Mouse (Mus musculus) spleen, adult 2 months (tissue): ENCODE results near the gene Marc2. TPM values are rescaled to one million over a fixed set of nuclear protein-coding genes. Genes with fewer than 3 reads are reported as not detected.

Experiments used
- DNase-seq, 2 experiments: peaks; one replicate each; pipeline versions ENCODE4 v3.0.0 to v3.0.0-alpha.2; 2012 to 2021; ENCODE audit warnings: low spot score in 2 of 2, low read depth in 1 of 2
- H3K27ac ChIP-seq: fragments of 200-500 bp; 2 replicates; pipeline ENCODE4 v1.5.1; 2012; ENCODE audit warnings: low read length, inconsistent platforms; ENCODE audit not compliant: insufficient read depth
- H3K27me3 ChIP-seq: fragments of 200-500 bp; 2 replicates; pipeline ENCODE4 v1.6.1; 2012; ENCODE audit warnings: mild to moderate bottlenecking, moderate library complexity, low read length, inconsistent platforms; ENCODE audit not compliant: control insufficient read depth, insufficient read depth
- H3K36me3 ChIP-seq: fragments of 200-500 bp; 2 replicates; pipeline ENCODE4 v1.6.1; 2012; ENCODE audit warnings: mild to moderate bottlenecking, low read length, inconsistent platforms; ENCODE audit not compliant: control insufficient read depth, insufficient read depth
- H3K4me1 ChIP-seq: fragments of 200-500 bp; 2 replicates; pipeline ENCODE4 v1.6.1; 2011; ENCODE audit warnings: inconsistent platforms; ENCODE audit not compliant: control insufficient read depth, insufficient read depth, insufficient read length
- H3K4me3 ChIP-seq: fragments of 200-500 bp; 2 replicates; pipeline ENCODE4 v1.5.1; 2011; ENCODE audit warnings: mild to moderate bottlenecking, inconsistent platforms; ENCODE audit not compliant: insufficient read depth, insufficient read length; ENCODE audit errors: extremely low read depth
- CTCF ChIP-seq: fragments of 200-500 bp; IDR thresholded peaks from 2 replicates; pipeline ENCODE4 v1.5.1; 2011; ENCODE audit warnings: mild to moderate bottlenecking, inconsistent platforms; ENCODE audit not compliant: insufficient read depth, insufficient read length, insufficient replicate concordance; ENCODE audit errors: extremely low read depth
- POLR2A ChIP-seq: fragments of 200-500 bp; IDR thresholded peaks from 2 replicates; pipeline ENCODE4 v1.6.1; 2011; ENCODE audit warnings: low read depth, low read length, inconsistent platforms
- WGBS: fragments of 180-500 bp; shearing (Covaris S2); methylation state at CpG from one replicate; pipeline ENCODE4 v1.1.7; 2018; 5-methylcytosine and 5-hydroxymethylcytosine counted together
- polyA plus RNA-seq: library from polyadenylated mRNA; depleted of rRNA; stranded (reverse); fragments of >200 nt; gene quantifications from 2 replicates; pipeline ENCODE4 v1.2.3, GENCODE M21; 2012; rRNA removed

Marc2 gene
- polyA plus RNA-seq, 1 experiment: 52.4 TPM

- no peak overlapping the region for H3K27ac ChIP-seq
- no peaks in the 10 kb centered on the region for H3K4me1 ChIP-seq
- no peak for DNase-seq
- 93% methylated on average over 6 of the region's 6 CpGs for WGBS
- H3K36me3 ChIP-seq: no peaks in the 10 kb centered on the region
- H3K4me3 ChIP-seq: no peak overlapping the region
- TF ChIP-seq CTCF (no peak), POLR2A (no peak)
- H3K27me3 ChIP-seq: no peaks in the 10 kb centered on the region
These were observed 68.1 kb downstream of the Marc2 start for GRCm38 (mm10) chr1:184778157-184778556.

- 44% methylated on average over 22 of the region's 22 CpGs for WGBS
- Histone ChIP-seq H3K4me3 (no peak overlapping the region), H3K4me1 (no peaks in the 10 kb centered on the region), H3K27ac (no peak overlapping the region), H3K36me3 (no peaks in the 10 kb centered on the region), H3K27me3 (no peaks in the 10 kb centered on the region)
- TF ChIP-seq POLR2A (no peak), CTCF (no peak)
- no peak for DNase-seq
These were observed 69.0 kb downstream of the Marc2 start for GRCm38 (mm10) chr1:184777061-184777795.

- no peaks in the 10 kb centered on the region; the same call in 1 of the 2 replicates for H3K4me1 ChIP-seq
- no peak overlapping the region for H3K27ac ChIP-seq
- H3K4me3 ChIP-seq: no peak overlapping the region
- no peak for DNase-seq
- WGBS: 76% methylated on average over 9 of the region's 9 CpGs
- no peaks in the 10 kb centered on the region for H3K27me3 ChIP-seq
- no peak for TF ChIP-seq CTCF
- TF ChIP-seq POLR2A: no peak
- no peaks in the 10 kb centered on the region for H3K36me3 ChIP-seq
These were observed 71.0 kb downstream of the Marc2 start for GRCm38 (mm10) chr1:184775289-184775688.

GRCm38 (mm10) chr1:184771891-184772249 lies 74.4 kb downstream of the Marc2 start:
- no peak overlapping the region for H3K4me3 ChIP-seq
- no peak overlapping the region for H3K27ac ChIP-seq
- WGBS: 24% methylated on average over 9 of the region's 9 CpGs
- no peak for DNase-seq
- no peaks in the 10 kb centered on the region for H3K27me3 ChIP-seq
- TF ChIP-seq CTCF (no peak), POLR2A (no peak)
- H3K36me3 ChIP-seq: no peaks in the 10 kb centered on the region
- no peaks in the 10 kb centered on the region; the same call in 1 of the 2 replicates for H3K4me1 ChIP-seq

- no peak overlapping the region for H3K4me3 ChIP-seq
- H3K27ac ChIP-seq: no peak overlapping the region
- TF ChIP-seq CTCF (peak; percentile 43; the same call in 1 of the 2 replicates), POLR2A (no peak)
- H3K27me3 ChIP-seq: no peaks in the 10 kb centered on the region
- 18% methylated on average over 18 of the region's 18 CpGs for WGBS
- DNase-seq: peak; percentile 30 to 65
- H3K36me3 ChIP-seq: no peaks in the 10 kb centered on the region
- no peaks in the 10 kb centered on the region; the same call in 1 of the 2 replicates for H3K4me1 ChIP-seq
These were observed 74.9 kb downstream of the Marc2 start for GRCm38 (mm10) chr1:184771202-184771890.

- H3K4me1 ChIP-seq: no peaks in the 10 kb centered on the region
- H3K27ac ChIP-seq: no peak overlapping the region
- 79% methylated on average over 3 of the region's 3 CpGs for WGBS
- no peaks in the 10 kb centered on the region for H3K27me3 ChIP-seq
- TF ChIP-seq CTCF (no peak), POLR2A (no peak)
- DNase-seq: no peak
- H3K36me3 ChIP-seq: no peaks in the 10 kb centered on the region
- no peak overlapping the region for H3K4me3 ChIP-seq
These were observed 82.4 kb downstream of the Marc2 start for GRCm38 (mm10) chr1:184763866-184764265.

Other genes starting within 250 kb of the Marc2 start
- gene Hlx, start 113.8 kb downstream of the Marc2 start, polyA plus RNA-seq: 24.1 and 33.9 TPM in 2 replicates
- 0.07 and 0.21 TPM in 2 replicates for gene Marc1, start 35.1 kb downstream of the Marc2 start, polyA plus RNA-seq
- 1.9 and 2.1 TPM in 2 replicates for gene C130074G19Rik, start 36.8 kb upstream of the Marc2 start, polyA plus RNA-seq
- gene Mark1, start 153.1 kb upstream of the Marc2 start, polyA plus RNA-seq: 1.6 and 2.3 TPM in 2 replicates